Mouse (Mus musculus) ES-Bruce4 (cell line): ENCODE data around the gene Mapk8ip2. TPM values are rescaled to one million over a fixed set of nuclear protein-coding genes. Genes with fewer than 3 reads are reported as not detected.
"Not testable (repeated sequence)": the region's sequence is repeated elsewhere in the genome, so short reads cannot be mapped to it uniquely, and the experiment has no call there.

Source experiments
- H3K27ac ChIP-seq: 2 replicates; pipeline ENCODE4 v1.5.1; 2012; ENCODE audit warnings: low read length, inconsistent platforms; ENCODE audit not compliant: insufficient read depth
- H3K27me3 ChIP-seq: 2 replicates; pipeline ENCODE4 v1.6.1; 2012; ENCODE audit warnings: mild to moderate bottlenecking, low read length, inconsistent platforms; ENCODE audit not compliant: control insufficient read depth, poor library complexity, insufficient read depth, severe bottlenecking
- H3K36me3 ChIP-seq: 2 replicates; pipeline ENCODE4 v1.6.1; 2012; ENCODE audit warnings: inconsistent platforms, mild to moderate bottlenecking, low read length, moderate library complexity; ENCODE audit not compliant: control insufficient read depth, poor library complexity, insufficient read depth, severe bottlenecking
- H3K4me1 ChIP-seq: one replicate; pipeline ENCODE4 v1.8.1; 2011; ENCODE audit warnings: low read length; ENCODE audit not compliant: control insufficient read depth, insufficient read depth
- H3K4me3 ChIP-seq: 2 replicates; pipeline ENCODE4 v1.5.1; 2011; ENCODE audit warnings: low read depth, mild to moderate bottlenecking, low read length
- H3K9ac ChIP-seq: 2 replicates; pipeline ENCODE4 v1.6.1; 2012; ENCODE audit warnings: low read depth, mild to moderate bottlenecking, inconsistent platforms; ENCODE audit not compliant: poor library complexity, severe bottlenecking
- H3K9me3 ChIP-seq: replicated peaks from 2 replicates; pipeline ENCODE4 v1.6.1; 2012; ENCODE audit warnings: mild to moderate bottlenecking, low read length, inconsistent platforms; ENCODE audit not compliant: control insufficient read depth, poor library complexity, insufficient read depth, severe bottlenecking
- CTCF ChIP-seq: IDR thresholded peaks from one replicate; pipeline ENCODE4 v1.8.1; 2011; ENCODE audit warnings: low read depth, low read length
- EP300 ChIP-seq: IDR thresholded peaks from 2 replicates; pipeline ENCODE4 v1.6.1; 2011; ENCODE audit warnings: low read depth, low read length; ENCODE audit not compliant: insufficient read depth
- POLR2A ChIP-seq: IDR thresholded peaks from one replicate; pipeline ENCODE4 v1.8.1; 2011; ENCODE audit warnings: low read length; ENCODE audit not compliant: insufficient read depth
- polyA plus RNA-seq: library from polyadenylated mRNA; stranded (reverse); fragments of >200 nt; gene quantifications from 2 replicates; pipeline ENCODE4 v1.2.4, GENCODE M21; 2011; ENCODE audit warnings: low read depth; ENCODE audit not compliant: missing spikeins, insufficient read depth, insufficient read length

Gene Mapk8ip2
- polyA plus RNA-seq, 1 experiment, result 4.2 TPM

GRCm38 (mm10) chr15:89429352-89430221, 24.1 kb upstream of the Mapk8ip2 start, which contains the start of the genes C730034F03Rik, Gm44502 and Chkb:
Gene C730034F03Rik, plus strand, starts transcription at chr15:89429589.
Gene Gm44502, minus strand, starts transcription at chr15:89429696.
Gene Chkb, minus strand, starts transcription at chr15:89429908.
- TF ChIP-seq POLR2A (no peak), CTCF (no peak), EP300 (no peak)
- H3K36me3 ChIP-seq, result peaks cover 8% of the 10 kb centered on the region
- peak within 1 kb of the TSS; percentile 79 for H3K4me3 ChIP-seq
- H3K4me1 ChIP-seq, result peaks cover 2% of the 10 kb centered on the region
- H3K9ac ChIP-seq, result peak within 1 kb of the TSS; percentile 62
- H3K27me3 ChIP-seq, result no peaks in the 10 kb centered on the region
- H3K27ac ChIP-seq, result peak within 1 kb of the TSS; percentile 37
- H3K9me3 ChIP-seq, result no peaks in the 10 kb centered on the region

- Histone ChIP-seq H3K9me3 (no peaks in the 10 kb centered on the region), H3K9ac (peak overlapping the region; percentile 62), H3K4me1 (peaks cover 2% of the 10 kb centered on the region), H3K27ac (peak overlapping the region; percentile 37), H3K36me3 (peaks cover 8% of the 10 kb centered on the region), H3K27me3 (no peaks in the 10 kb centered on the region), H3K4me3 (peak overlapping the region; percentile 79)
- TF ChIP-seq EP300, result no peak
These were observed 23.4 kb upstream of the Mapk8ip2 start for GRCm38 (mm10) chr15:89430341-89430740.

- H3K4me1 ChIP-seq, H3K27ac ChIP-seq, H3K27me3 ChIP-seq, H3K9me3 ChIP-seq, H3K4me3 ChIP-seq, H3K36me3 ChIP-seq: not testable (repeated sequence)
- H3K9ac ChIP-seq, result 0 out of 2 replicates have a peak overlapping the region, but pooled peaks have one; percentile 47
These were observed 22.9 kb upstream of the Mapk8ip2 start for GRCm38 (mm10) chr15:89430771-89431170.

DNA sequence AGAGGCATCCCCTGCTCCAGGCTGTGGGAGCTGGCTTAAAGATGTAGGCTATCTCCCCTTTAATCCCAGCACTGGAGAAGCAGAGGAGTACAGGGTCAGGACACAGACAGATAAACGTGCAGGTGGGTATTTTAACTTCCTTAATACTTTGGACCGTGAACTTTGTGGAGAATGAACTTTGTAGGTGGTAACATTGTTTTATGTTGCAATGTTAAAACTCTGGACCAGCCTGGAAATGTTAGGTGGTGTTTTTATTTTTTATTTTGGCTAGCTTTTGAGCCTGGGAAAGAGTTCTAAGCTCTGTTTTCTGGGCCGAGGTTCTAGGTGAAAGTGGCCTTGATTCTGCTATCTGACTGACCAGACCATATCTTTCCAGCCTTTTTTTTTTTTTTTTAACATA, 22.4 kb upstream of the Mapk8ip2 start:
- Histone ChIP-seq H3K4me3 (no peak overlapping the region), H3K9ac (0 out of 2 replicates have a peak overlapping the region, but pooled peaks have one; percentile 47), H3K4me1 (peaks cover 2% of the 10 kb centered on the region), H3K36me3 (peaks cover 7% of the 10 kb centered on the region), H3K9me3 (no peaks in the 10 kb centered on the region), H3K27me3 (no peaks in the 10 kb centered on the region), H3K27ac (no peak overlapping the region)
- TF ChIP-seq CTCF (no peak), POLR2A (no peak), EP300 (no peak)

GRCm38 (mm10) chr15:89431806-89432205, 21.9 kb upstream of the Mapk8ip2 start:
- Histone ChIP-seq H3K4me3 (no peak overlapping the region), H3K4me1 (no peaks in the 10 kb centered on the region), H3K27me3 (no peaks in the 10 kb centered on the region), H3K27ac (no peak overlapping the region), H3K36me3 (peaks cover 5% of the 10 kb centered on the region; the same call in 1 of the 2 replicates), H3K9ac (no peak overlapping the region), H3K9me3 (no peaks in the 10 kb centered on the region)
- no peak for TF ChIP-seq EP300
- TF ChIP-seq CTCF, result no peak
- TF ChIP-seq POLR2A, result no peak

DNA sequence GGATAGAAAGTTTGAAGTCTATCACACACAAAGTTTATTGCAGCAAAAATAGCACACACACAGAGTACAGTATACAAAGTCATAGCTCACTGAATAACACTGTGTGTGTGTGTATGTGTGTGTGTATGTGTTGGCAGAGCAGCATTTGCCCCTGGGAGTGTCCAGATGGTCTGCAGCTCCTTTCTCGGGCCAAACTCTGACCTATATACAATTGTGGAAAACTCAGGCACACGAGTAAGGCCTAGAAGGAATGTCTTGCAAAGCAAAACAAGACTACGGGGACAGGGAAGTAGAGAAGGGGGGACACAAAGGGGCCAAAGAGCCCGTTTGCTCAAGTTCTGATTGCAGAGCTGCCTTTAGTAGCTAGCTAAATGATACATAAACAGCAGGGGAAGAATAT, 20.8 kb upstream of the Mapk8ip2 start:
- no peaks in the 10 kb centered on the region for H3K27me3 ChIP-seq
- H3K9ac ChIP-seq, result no peak overlapping the region
- no peak for TF ChIP-seq CTCF
- no peak for TF ChIP-seq EP300
- TF ChIP-seq POLR2A, result no peak
- H3K9me3 ChIP-seq, result no peaks in the 10 kb centered on the region
- no peak overlapping the region for H3K27ac ChIP-seq
- no peak overlapping the region for H3K4me3 ChIP-seq
- no peaks in the 10 kb centered on the region for H3K36me3 ChIP-seq
- H3K4me1 ChIP-seq, result no peaks in the 10 kb centered on the region
